Mouse (Mus musculus) hindbrain, embryonic 11.5 days (tissue): ENCODE data around the gene Ap1g1. TPM values are rescaled to one million over a fixed set of nuclear protein-coding genes. Genes with fewer than 3 reads are reported as not detected.

Experiments used
- ATAC-seq: fragments of 200-750 bp; cut with Nextera tagmentation; 2 replicates; pipeline ENCODE4 v1.8.0; 2017; ENCODE audit warnings: mild to moderate bottlenecking, moderate TSS enrichment, moderate library complexity; ENCODE audit not compliant: low FRiP score
- DNase-seq: peaks from one replicate; pipeline ENCODE4 v3.0.0-alpha.2; 2015; ENCODE audit warnings: low spot score
- H3K27ac ChIP-seq: fragments of 300-500 bp; sonication (generic); 2 replicates; pipeline ENCODE4 v1.5.1; 2014; ENCODE audit warnings: mild to moderate bottlenecking, low read depth, low read length
- H3K27me3 ChIP-seq: fragments of 300-500 bp; sonication (generic); 2 replicates; pipeline ENCODE4 v1.6.1; 2014; ENCODE audit warnings: mild to moderate bottlenecking, low read length, moderate library complexity, mixed read lengths; ENCODE audit not compliant: control insufficient read depth, insufficient read depth
- H3K36me3 ChIP-seq: fragments of 300-500 bp; sonication (generic); 2 replicates; pipeline ENCODE4 v1.6.1; 2014; ENCODE audit warnings: mild to moderate bottlenecking, low read length, moderate library complexity, mixed read lengths; ENCODE audit not compliant: control insufficient read depth, insufficient read depth
- H3K4me1 ChIP-seq: fragments of 300-500 bp; sonication (generic); replicated peaks from 2 replicates; pipeline ENCODE4 v1.6.1; 2014; ENCODE audit warnings: low read length, mixed read lengths; ENCODE audit not compliant: control insufficient read depth, insufficient read depth
- H3K4me2 ChIP-seq: fragments of 300-500 bp; sonication (generic); replicated peaks from 2 replicates; pipeline ENCODE4 v1.6.1; 2014; ENCODE audit warnings: mild to moderate bottlenecking, low read depth, low read length
- H3K4me3 ChIP-seq: fragments of 300-500 bp; sonication (generic); 2 replicates; pipeline ENCODE4 v1.5.1; 2014; ENCODE audit warnings: low read depth, low read length
- H3K9ac ChIP-seq: fragments of 300-500 bp; sonication (generic); 2 replicates; pipeline ENCODE4 v1.6.1; 2014; ENCODE audit warnings: low read depth, low read length
- H3K9me3 ChIP-seq: fragments of 300-500 bp; sonication (generic); 2 replicates; pipeline ENCODE4 v1.6.1; 2016; ENCODE audit warnings: low read length; ENCODE audit not compliant: control insufficient read depth
- WGBS: fragments of 180-500 bp; shearing (Covaris S2); extraction: QIAGEN DNeasy Blood & Tissue Kit; methylation state at CpG from one replicate; pipeline ENCODE4 v1.1.7; 2014; 5-methylcytosine and 5-hydroxymethylcytosine counted together
- polyA plus RNA-seq: library from polyadenylated mRNA; unstranded; fragments of >200 nt; fragmentation: Nextera tagmentation; extraction: Ambion mirVana; gene quantifications from 2 replicates; pipeline ENCODE4 v1.2.1, GENCODE M21; 2014

Ap1g1 gene
- polyA plus RNA-seq, 1 experiment from 2014 or later = 33.8 TPM

GRCm38 (mm10) chr8:109906907-109907306 is 128.6 kb downstream of the Ap1g1 start:
- Histone ChIP-seq H3K27ac (no peak overlapping the region), H3K9me3 (no peaks in the 10 kb centered on the region), H3K4me2 (no peak overlapping the region), H3K4me3 (no peak overlapping the region), H3K4me1 (no peaks in the 10 kb centered on the region), H3K27me3 (no peaks in the 10 kb centered on the region), H3K9ac (no peak overlapping the region), H3K36me3 (0 out of 2 replicates have a peak, but pooled peaks cover 2% of the 10 kb centered on the region)
- ATAC-seq (no peak), DNase-seq (no peak)
- WGBS = 96% methylated on average over 3 of the region's 3 CpGs

- ATAC-seq (no peak), DNase-seq (no peak)
- Histone ChIP-seq H3K36me3 (0 out of 2 replicates have a peak, but pooled peaks cover 2% of the 10 kb centered on the region), H3K9me3 (no peaks in the 10 kb centered on the region), H3K9ac (no peak overlapping the region), H3K4me2 (no peak overlapping the region), H3K4me3 (no peak overlapping the region), H3K27me3 (no peaks in the 10 kb centered on the region), H3K27ac (no peak overlapping the region), H3K4me1 (no peaks in the 10 kb centered on the region)
- WGBS = 95% methylated on average over 4 of the region's 4 CpGs
Observed at GRCm38 (mm10) chr8:109907376-109907775, 129.0 kb downstream of the Ap1g1 start.

Other genes with a start within 250 kb of the Ap1g1 start
- 14.9 and 19.5 TPM in 2 replicates for gene Dhx38, start 212.7 kb upstream of the Ap1g1 start, polyA plus RNA-seq
- gene Txnl4b, start 212.7 kb upstream of the Ap1g1 start, polyA plus RNA-seq = 31.5 and 33.2 TPM in 2 replicates
- gene Hp, start 199.4 kb upstream of the Ap1g1 start, polyA plus RNA-seq = 0.81 and 1.7 TPM in 2 replicates
- 34.4 and 36.3 TPM in 2 replicates for gene Dhodh, start 169.9 kb upstream of the Ap1g1 start, polyA plus RNA-seq
- 0.27 and 0.69 TPM in 2 replicates for gene Pkd1l3, start 164.0 kb upstream of the Ap1g1 start, polyA plus RNA-seq
- gene Ist1, start 85.3 kb upstream of the Ap1g1 start, polyA plus RNA-seq = 199 TPM in 2 replicates
- gene Zfp821, start 73.0 kb upstream of the Ap1g1 start, polyA plus RNA-seq = 53.0 and 59.1 TPM in 2 replicates
- gene Atxn1l, start 40.8 kb upstream of the Ap1g1 start, polyA plus RNA-seq = 5.9 and 6.0 TPM in 2 replicates
- 3.4 and 5.1 TPM in 2 replicates for gene Phlpp2, start 90.0 kb downstream of the Ap1g1 start, polyA plus RNA-seq
- gene Marveld3, start 183.6 kb downstream of the Ap1g1 start, polyA plus RNA-seq = 0.52 and 0.82 TPM in 2 replicates
- gene Tat, start 211.9 kb downstream of the Ap1g1 start, polyA plus RNA-seq = not detected in 2 replicates